Mouse (Mus musculus): Measurements from ENCODE around the gene Gm867. TPM values are rescaled to one million over a fixed set of nuclear protein-coding genes. Genes with fewer than 3 reads are reported as not detected.

Gm867 gene
- total and polyA plus RNA-seq, 2 experiments from 2014 or later: 0.95 to 0.97 TPM

- no peak for TF ChIP-seq CTCF (IDR thresholded peaks at IDR 0.05; ENCODE audit: low read depth)
- H3K27me3 ChIP-seq (ENCODE audit: insufficient read depth, low read length): no peaks in the 10 kb centered on the region
- no peak overlapping the region for H3K4me3 ChIP-seq (ENCODE audit: low read depth, low read length)
- no peak overlapping the region for H3K9ac ChIP-seq
- no peak for DNase-seq
- no peak overlapping the region for H3K27ac ChIP-seq (ENCODE audit: low read depth, low read length)
- H3K4me2 ChIP-seq (ENCODE audit: low read depth): no peak overlapping the region
- H3K36me3 ChIP-seq (ENCODE audit: insufficient read depth): peaks cover 6% of the 10 kb centered on the region
- WGBS: 54% methylated on average over 8 of the region's 8 CpGs
- H3K9me3 ChIP-seq (ENCODE audit: low read length): no peaks in the 10 kb centered on the region
- peaks cover 5% of the 10 kb centered on the region; the same call in 1 of the 2 replicates for H3K4me1 ChIP-seq (ENCODE audit: insufficient read depth)
- ATAC-seq: no peak
Observed at GRCm38 (mm10) chr10:75889406-75890153, 50.9 kb downstream of the Gm867 start.

Other genes with a start within 250 kb of the Gm867 start
- 67.0 and 85.5 TPM in 2 replicates for gene Cabin1, start 176.3 kb downstream of the Gm867 start, total RNA-seq (2014; rRNA removed)
- gene Cabin1, start 176.3 kb downstream of the Gm867 start, polyA plus RNA-seq (2015; fragmentation: Nextera tagmentation; extraction: Ambion mirVana): 19.8 and 28.0 TPM in 2 replicates
- 33.3 and 39.7 TPM in 2 replicates for gene Ddt, start 167.3 kb downstream of the Gm867 start, total RNA-seq (2014; rRNA removed)
- 78.2 and 79.4 TPM in 2 replicates for gene Ddt, start 167.3 kb downstream of the Gm867 start, polyA plus RNA-seq (2015; fragmentation: Nextera tagmentation; extraction: Ambion mirVana)
- not detected in 2 replicates for gene Gm20441, start 159.7 kb downstream of the Gm867 start, total RNA-seq (2014; rRNA removed)
- gene Gm20441, start 159.7 kb downstream of the Gm867 start, polyA plus RNA-seq (2015; fragmentation: Nextera tagmentation; extraction: Ambion mirVana): not detected in 2 replicates
- gene Gstt3, start 159.3 kb downstream of the Gm867 start, total RNA-seq (2014; rRNA removed): 1.7 and 2.3 TPM in 2 replicates
- gene Gstt3, start 159.3 kb downstream of the Gm867 start, polyA plus RNA-seq (2015; fragmentation: Nextera tagmentation; extraction: Ambion mirVana): 1.8 and 2.2 TPM in 2 replicates
- 19.2 and 22.8 TPM in 2 replicates for gene Gstt1, start 142.1 kb downstream of the Gm867 start, total RNA-seq (2014; rRNA removed)
- 18.6 and 21.3 TPM in 2 replicates for gene Gstt1, start 142.1 kb downstream of the Gm867 start, polyA plus RNA-seq (2015; fragmentation: Nextera tagmentation; extraction: Ambion mirVana)
- gene Gstt4, start 118.1 kb downstream of the Gm867 start, total RNA-seq (2014; rRNA removed): not detected in 2 replicates
- not detected in 2 replicates for gene Gstt4, start 118.1 kb downstream of the Gm867 start, polyA plus RNA-seq (2015; fragmentation: Nextera tagmentation; extraction: Ambion mirVana)
- gene Gstt2, start 103.2 kb downstream of the Gm867 start, total RNA-seq (2014; rRNA removed): 4.5 and 5.1 TPM in 2 replicates
- gene Gstt2, start 103.2 kb downstream of the Gm867 start, polyA plus RNA-seq (2015; fragmentation: Nextera tagmentation; extraction: Ambion mirVana): 7.4 and 7.8 TPM in 2 replicates
- gene Mif, start 80.4 kb downstream of the Gm867 start, total RNA-seq (2014; rRNA removed): 598 and 704 TPM in 2 replicates
- gene Mif, start 80.4 kb downstream of the Gm867 start, polyA plus RNA-seq (2015; fragmentation: Nextera tagmentation; extraction: Ambion mirVana): 2,127 and 2,602 TPM in 2 replicates
- 2.1 and 4.7 TPM in 2 replicates for gene Derl3, start 47.3 kb downstream of the Gm867 start, total RNA-seq (2014; rRNA removed)
- gene Derl3, start 47.3 kb downstream of the Gm867 start, polyA plus RNA-seq (2015; fragmentation: Nextera tagmentation; extraction: Ambion mirVana): 1.4 and 1.7 TPM in 2 replicates
- gene Smarcb1, start 19.1 kb downstream of the Gm867 start, total RNA-seq (2014; rRNA removed): 155 and 173 TPM in 2 replicates
- gene Smarcb1, start 19.1 kb downstream of the Gm867 start, polyA plus RNA-seq (2015; fragmentation: Nextera tagmentation; extraction: Ambion mirVana): 239 and 246 TPM in 2 replicates
- gene Chchd10, start 7.5 kb downstream of the Gm867 start, total RNA-seq (2014; rRNA removed): 69.9 and 93.0 TPM in 2 replicates
- 97.1 and 121 TPM in 2 replicates for gene Chchd10, start 7.5 kb downstream of the Gm867 start, polyA plus RNA-seq (2015; fragmentation: Nextera tagmentation; extraction: Ambion mirVana)
- gene Mmp11, start 4.2 kb downstream of the Gm867 start, total RNA-seq (2014; rRNA removed): 11.7 and 13.5 TPM in 2 replicates
- 14.3 and 16.5 TPM in 2 replicates for gene Mmp11, start 4.2 kb downstream of the Gm867 start, polyA plus RNA-seq (2015; fragmentation: Nextera tagmentation; extraction: Ambion mirVana)
- gene Vpreb3, start 2.4 kb upstream of the Gm867 start, total RNA-seq (2014; rRNA removed): not detected in 2 replicates
- gene Vpreb3, start 2.4 kb upstream of the Gm867 start, polyA plus RNA-seq (2015; fragmentation: Nextera tagmentation; extraction: Ambion mirVana): 0.45 and 1.4 TPM in 2 replicates
- gene Gm5134, start 13.8 kb upstream of the Gm867 start, total RNA-seq (2014; rRNA removed): not detected in 2 replicates
- gene Gm5134, start 13.8 kb upstream of the Gm867 start, polyA plus RNA-seq (2015; fragmentation: Nextera tagmentation; extraction: Ambion mirVana): not detected in 2 replicates
- gene Zfp280b, start 92.0 kb upstream of the Gm867 start, total RNA-seq (2014; rRNA removed): 5.8 and 7.9 TPM in 2 replicates
- 7.7 and 9.0 TPM in 2 replicates for gene Zfp280b, start 92.0 kb upstream of the Gm867 start, polyA plus RNA-seq (2015; fragmentation: Nextera tagmentation; extraction: Ambion mirVana)
- gene Slc5a4b, start 170.3 kb upstream of the Gm867 start, total RNA-seq (2014; rRNA removed): 0.15 TPM in 1 of 2 replicates, not detected in the other
- gene Slc5a4b, start 170.3 kb upstream of the Gm867 start, polyA plus RNA-seq (2015; fragmentation: Nextera tagmentation; extraction: Ambion mirVana): 0.05 TPM in 1 of 2 replicates, not detected in the other
- 0.10 TPM in 1 of 2 replicates, not detected in the other for gene Slc5a4a, start 206.8 kb upstream of the Gm867 start, total RNA-seq (2014; rRNA removed)
- 0.19 TPM in 1 of 2 replicates, not detected in the other for gene Slc5a4a, start 206.8 kb upstream of the Gm867 start, polyA plus RNA-seq (2015; fragmentation: Nextera tagmentation; extraction: Ambion mirVana)